Mouse (Mus musculus) left cerebral cortex, postnatal 4 days (tissue): ENCODE data around the gene Pank1. TPM values are rescaled to one million over a fixed set of nuclear protein-coding genes. Genes with fewer than 3 reads are reported as not detected.

Source experiments
- microRNA-seq: library from miRNA; unstranded; fragments of <30 nt; microRNA quantifications from one replicate; pipeline ENCODE4 v1.2.0, GENCODE M21; 2022
- total RNA-seq, 2 experiments: library from RNA; stranded (reverse); gene quantifications; 2 replicates each; pipeline ENCODE4 v1.2.3; 2021

Pank1 gene
- total RNA-seq, 2 experiments from 2014 or later, result 18.0 to 18.8 TPM

Small RNA genes within 50 kb of the gene (microRNA-seq; reads per million reads assigned to microRNA genes)
- 3,068 reads per million, percentile 86 among the genes with 10 or more reads in this experiment for gene Mir107

Other genes starting within 250 kb of the Pank1 start
- gene Ifit1bl2, start 238.7 kb downstream of the Pank1 start, total RNA-seq, result under 1 TPM; 0.28 to 0.30 TPM
- gene Ifit1, start 238.6 kb downstream of the Pank1 start, total RNA-seq, result under 1 TPM in 1 of 2 experiments, not detected in 1; 0.14 TPM
- gene Slc16a12, start 132.2 kb downstream of the Pank1 start, total RNA-seq, result 1 to 10 TPM; 2.5 to 2.6 TPM
- 1 to 10 TPM; 5.4 to 5.8 TPM for gene Kif20b, start 42.9 kb upstream of the Pank1 start, total RNA-seq